Mouse (Mus musculus): ENCODE results near the gene Actn3.

Actn3 gene

GRCm38 (mm10) chr19:4874613-4875012 is 3.1 kb downstream of the Actn3 start:
- in situ Hi-C loops (cut with MboI; ENCODE audit: low pct_unique_long_range_greater_than_20kb in 1 of 2, low sequenced_read_pairs in 2 of 2, unreplicated experiment in 1 of 2), result loop anchor here (25.0 kb wide), 1 partner anchor 237 kb away; the partner anchor contains the start of gene Rce1 (in 2 of the 2)

GRCm38 (mm10) chr19:4865147-4865546 is 12.6 kb downstream of the Actn3 start:
- in situ Hi-C loops (cut with MboI; ENCODE audit: low pct_unique_long_range_greater_than_20kb in 1 of 2, low sequenced_read_pairs in 2 of 2, unreplicated experiment in 1 of 2), result loop anchor here (25.0 kb wide), 1 partner anchor 228 kb away; the partner anchor contains the start of gene Rce1 (in 2 of the 2)

GRCm38 (mm10) chr19:4863048-4863447 is 14.7 kb downstream of the Actn3 start:
- in situ Hi-C loops (cut with MboI; ENCODE audit: low pct_unique_long_range_greater_than_20kb in 1 of 2, low sequenced_read_pairs in 2 of 2, unreplicated experiment in 1 of 2), result loop anchor here (25.0 kb wide), 1 partner anchor 226 kb away; the partner anchor contains the start of gene Rce1 (in 2 of the 2)

- in situ Hi-C loops (cut with MboI; ENCODE audit: low pct_unique_long_range_greater_than_20kb in 1 of 2, low sequenced_read_pairs in 2 of 2, unreplicated experiment in 1 of 2), result loop anchor here (25.0 kb wide), 1 partner anchor 222 kb away; the partner anchor contains the start of gene Rce1 (in 2 of the 2)
Measured at GRCm38 (mm10) chr19:4859081-4859480, 18.6 kb downstream of the Actn3 start.

GRCm38 (mm10) chr19:4855951-4856350 is 21.8 kb downstream of the Actn3 start:
- in situ Hi-C loops (cut with MboI; ENCODE audit: low pct_unique_long_range_greater_than_20kb in 1 of 2, low sequenced_read_pairs in 2 of 2, unreplicated experiment in 1 of 2), result loop anchor here (25.0 kb wide), 1 partner anchor 219 kb away; the partner anchor contains the start of gene Rce1 (in 2 of the 2)

GRCm38 (mm10) chr19:4855470-4855820 is 22.3 kb downstream of the Actn3 start:
- in situ Hi-C loops (cut with MboI; ENCODE audit: low pct_unique_long_range_greater_than_20kb in 1 of 2, low sequenced_read_pairs in 2 of 2, unreplicated experiment in 1 of 2), result loop anchor here (25.0 kb wide), 1 partner anchor 218 kb away; the partner anchor contains the start of gene Rce1 (in 2 of the 2)

GRCm38 (mm10) chr19:4854552-4855469 is 22.9 kb downstream of the Actn3 start, which contains the start of gene Ctsf:
Gene Ctsf (plus strand): TSS chr19:4855130.
- in situ Hi-C loops (cut with MboI; ENCODE audit: low pct_unique_long_range_greater_than_20kb in 1 of 2, low sequenced_read_pairs in 2 of 2, unreplicated experiment in 1 of 2), result loop anchor here (25.0 kb wide), 1 partner anchor 218 kb away; the partner anchor contains the start of gene Rce1 (in 2 of the 2)

GRCm38 (mm10) chr19:4850281-4850680 is 27.4 kb downstream of the Actn3 start:
- in situ Hi-C loops (cut with MboI; ENCODE audit: low pct_unique_long_range_greater_than_20kb in 1 of 2, low sequenced_read_pairs in 2 of 2, unreplicated experiment in 1 of 2), result loop anchor here (25.0 kb wide), 1 partner anchor 213 kb away; the partner anchor contains the start of gene Rce1 (in 2 of the 2)

GRCm38 (mm10) chr19:4849800-4850199 is 27.9 kb downstream of the Actn3 start:
- in situ Hi-C loops (cut with MboI; ENCODE audit: low pct_unique_long_range_greater_than_20kb in 1 of 2, low sequenced_read_pairs in 2 of 2, unreplicated experiment in 1 of 2), result loop anchor here (25.0 kb wide), 1 partner anchor 212 kb away; the partner anchor contains the start of gene Rce1 (in 2 of the 2)

- in situ Hi-C loops (cut with MboI; ENCODE audit: low pct_unique_long_range_greater_than_20kb in 1 of 2, low sequenced_read_pairs in 2 of 2, unreplicated experiment in 1 of 2), result no loop called here
Measured at GRCm38 (mm10) chr19:4847490-4847889, 30.2 kb downstream of the Actn3 start.

- in situ Hi-C loops (cut with MboI; ENCODE audit: low pct_unique_long_range_greater_than_20kb in 1 of 2, low sequenced_read_pairs in 2 of 2, unreplicated experiment in 1 of 2), result no loop called here
Measured at GRCm38 (mm10) chr19:4845846-4846245, 31.9 kb downstream of the Actn3 start.

- in situ Hi-C loops (cut with MboI; ENCODE audit: low pct_unique_long_range_greater_than_20kb in 1 of 2, low sequenced_read_pairs in 2 of 2, unreplicated experiment in 1 of 2), result no loop called here
Measured at GRCm38 (mm10) chr19:4842611-4843010, 35.1 kb downstream of the Actn3 start.

GRCm38 (mm10) chr19:4840848-4841247 is 36.9 kb downstream of the Actn3 start:
- in situ Hi-C loops (cut with MboI; ENCODE audit: low pct_unique_long_range_greater_than_20kb in 1 of 2, low sequenced_read_pairs in 2 of 2, unreplicated experiment in 1 of 2), result no loop called here

GRCm38 (mm10) chr19:4839149-4839548 is 38.6 kb downstream of the Actn3 start, which contains the start of the genes Ccs and Ccdc87:
Gene Ccs (minus strand): TSS chr19:4839332.
Gene Ccdc87 (plus strand): TSS chr19:4839366.
- in situ Hi-C loops (cut with MboI; ENCODE audit: low pct_unique_long_range_greater_than_20kb in 1 of 2, low sequenced_read_pairs in 2 of 2, unreplicated experiment in 1 of 2), result no loop called here

- in situ Hi-C loops (cut with MboI; ENCODE audit: low pct_unique_long_range_greater_than_20kb in 1 of 2, low sequenced_read_pairs in 2 of 2, unreplicated experiment in 1 of 2), result no loop called here
Measured at GRCm38 (mm10) chr19:4838526-4839140, 39.1 kb downstream of the Actn3 start.

- in situ Hi-C loops (cut with MboI; ENCODE audit: low pct_unique_long_range_greater_than_20kb in 1 of 2, low sequenced_read_pairs in 2 of 2, unreplicated experiment in 1 of 2), result no loop called here
Measured at GRCm38 (mm10) chr19:4837049-4837448, 40.7 kb downstream of the Actn3 start.

GRCm38 (mm10) chr19:4836096-4836495 is 41.6 kb downstream of the Actn3 start:
- in situ Hi-C loops (cut with MboI; ENCODE audit: low pct_unique_long_range_greater_than_20kb in 1 of 2, low sequenced_read_pairs in 2 of 2, unreplicated experiment in 1 of 2), result no loop called here

- in situ Hi-C loops (cut with MboI; ENCODE audit: low pct_unique_long_range_greater_than_20kb in 1 of 2, low sequenced_read_pairs in 2 of 2, unreplicated experiment in 1 of 2), result no loop called here
Measured at GRCm38 (mm10) chr19:4833977-4834376, 43.7 kb downstream of the Actn3 start.

- in situ Hi-C loops (cut with MboI; ENCODE audit: low pct_unique_long_range_greater_than_20kb in 1 of 2, low sequenced_read_pairs in 2 of 2, unreplicated experiment in 1 of 2), result no loop called here
Measured at GRCm38 (mm10) chr19:4829156-4829555, 48.6 kb downstream of the Actn3 start.
